Mouse (Mus musculus): Measurements from ENCODE around the gene Atp5l.

DNA sequence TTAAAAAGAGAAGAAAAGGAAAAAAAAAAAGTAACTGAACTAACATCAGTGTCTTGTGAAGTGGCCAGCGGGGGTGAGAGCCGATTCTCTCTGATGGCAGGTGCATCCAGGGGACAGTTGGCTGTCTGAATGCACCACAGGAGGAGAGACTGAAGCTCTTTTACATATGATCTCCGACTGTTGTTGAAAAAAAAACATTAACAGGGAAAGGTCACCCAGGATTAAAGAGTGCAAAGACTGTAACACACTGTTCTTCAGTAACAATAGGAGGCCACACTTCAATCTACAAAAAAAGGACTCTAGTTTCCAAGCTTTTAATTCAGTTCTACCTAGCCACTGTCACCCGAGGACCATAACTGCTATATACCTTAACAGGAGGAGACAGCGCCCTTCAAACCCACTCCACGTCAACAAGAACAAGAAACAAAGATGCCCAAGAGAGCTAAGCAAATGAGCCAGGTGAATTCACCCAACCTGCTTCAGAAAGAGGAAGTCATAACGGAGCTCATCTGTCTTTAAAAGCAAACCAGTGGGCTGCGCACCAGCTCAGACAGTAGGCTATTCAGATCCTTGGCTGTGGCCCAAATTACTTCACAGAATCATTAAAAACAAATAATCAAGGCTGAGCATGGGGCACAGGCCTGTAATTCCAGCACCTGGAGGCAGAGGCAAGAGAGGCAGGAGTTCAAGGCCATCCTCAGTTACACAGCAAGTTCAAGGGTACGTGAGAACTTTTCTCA lies 53.9 kb downstream of the Atp5l start:
- TF ChIP-seq EP300 (IDR thresholded peaks at IDR 0.05; ENCODE audit: low read depth), result no peak
- TF ChIP-seq CTCF (IDR thresholded peaks at IDR 0.05; ENCODE audit: low read depth), result no peak

Data from heart, postnatal 0 days (tissue).